Mouse (Mus musculus) liver, embryonic 13.5 days (tissue): ENCODE measurements around the gene Defb21. TPM values are rescaled to one million over a fixed set of nuclear protein-coding genes. Genes with fewer than 3 reads are reported as not detected.

Experiments used
- ATAC-seq: fragments of 200-750 bp; cut with Nextera tagmentation; 2 replicates; pipeline ENCODE4 v1.8.0; 2017; ENCODE audit warnings: low read depth, mild to moderate bottlenecking, moderate number of reproducible peaks, moderate library complexity
- DNase-seq: peaks from one replicate; pipeline ENCODE4 v3.0.0; 2022
- H3K27ac ChIP-seq: fragments of 300-500 bp; sonication (generic); 2 replicates; pipeline ENCODE4 v1.5.1; 2015; ENCODE audit warnings: moderate library complexity, mild to moderate bottlenecking, inconsistent platforms
- H3K27me3 ChIP-seq: fragments of 300-500 bp; sonication (generic); 2 replicates; pipeline ENCODE4 v1.6.1; 2015; ENCODE audit warnings: mild to moderate bottlenecking, inconsistent platforms
- H3K36me3 ChIP-seq: fragments of 300-500 bp; sonication (generic); 2 replicates; pipeline ENCODE4 v1.6.1; 2015; ENCODE audit warnings: mild to moderate bottlenecking, inconsistent platforms
- H3K4me1 ChIP-seq: fragments of 300-500 bp; sonication (generic); replicated peaks from 2 replicates; pipeline ENCODE4 v1.6.1; 2015; ENCODE audit warnings: inconsistent platforms
- H3K4me2 ChIP-seq: fragments of 300-500 bp; sonication (generic); 2 replicates; pipeline ENCODE4 v1.6.1; 2015; ENCODE audit warnings: inconsistent platforms, mild to moderate bottlenecking, moderate library complexity
- H3K4me3 ChIP-seq: fragments of 300-500 bp; sonication (generic); replicated peaks from 2 replicates; pipeline ENCODE4 v1.5.1; 2015; ENCODE audit warnings: mild to moderate bottlenecking, inconsistent platforms
- H3K9ac ChIP-seq: fragments of 300-500 bp; sonication (generic); 2 replicates; pipeline ENCODE4 v1.6.1; 2015; ENCODE audit warnings: mild to moderate bottlenecking, inconsistent platforms
- H3K9me3 ChIP-seq: fragments of 300-500 bp; sonication (generic); replicated peaks from 2 replicates; pipeline ENCODE4 v1.6.1; 2016; ENCODE audit warnings: inconsistent platforms
- whole genome bisulfite sequencing: fragments of 180-500 bp; shearing (Covaris S2); methylation state at CpG from one replicate; pipeline ENCODE4 v1.1.7; 2015; ENCODE audit not compliant: insufficient replicate concordance; 5-methylcytosine and 5-hydroxymethylcytosine counted together
- polyA plus RNA-seq: library from polyadenylated mRNA; unstranded; fragments of >200 nt; fragmentation: Nextera tagmentation; extraction: Ambion mirVana; gene quantifications from 2 replicates; pipeline ENCODE4 v1.2.1, GENCODE M21; 2015

The Defb21 gene
- not detected in 2 replicates for polyA plus RNA-seq

DNA sequence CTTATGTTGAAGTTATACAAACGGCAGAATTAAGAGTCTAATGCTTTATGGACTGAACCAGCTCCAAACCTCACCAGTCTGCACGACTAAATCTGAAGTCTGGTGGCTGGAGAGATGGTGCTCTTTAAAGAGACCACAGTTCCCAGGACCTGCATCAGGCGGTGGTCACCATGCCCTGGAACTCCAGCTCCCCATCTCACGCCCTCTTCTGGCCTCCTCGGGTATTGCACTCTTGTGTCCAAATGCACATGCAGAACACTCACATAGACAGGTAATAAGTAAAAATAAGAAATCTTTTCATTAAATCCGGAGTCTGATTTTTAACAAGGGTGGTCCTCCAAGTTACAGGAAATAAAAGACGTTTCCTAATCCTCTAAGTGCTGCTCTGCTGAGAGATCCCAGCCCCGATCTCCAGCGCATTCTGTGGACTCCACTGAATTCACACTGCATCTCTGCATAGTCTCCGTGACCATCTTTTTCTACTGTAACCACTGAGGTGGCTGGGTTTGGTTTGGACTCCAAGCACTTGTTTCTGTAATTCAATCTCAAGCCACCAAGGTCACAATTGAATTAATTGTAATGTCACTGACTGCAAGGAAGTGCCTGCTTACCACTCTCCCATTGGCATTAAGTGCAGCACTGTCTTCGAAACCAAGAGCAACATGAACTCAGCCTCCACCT lies at the start of gene Defb21:
Gene Defb21 (plus strand): TSS at position 631 of the 681 bp plus-strand sequence.
- 45% methylated on average over 11 of the region's 11 CpGs for WGBS
- no peaks in the 10 kb centered on the region for H3K27me3 ChIP-seq
- no peak within 1 kb of the TSS for H3K4me3 ChIP-seq
- ATAC-seq, result no peak
- H3K27ac ChIP-seq, result no peak within 1 kb of the TSS
- H3K9me3 ChIP-seq, result no peaks in the 10 kb centered on the region
- DNase-seq, result no peak
- H3K4me1 ChIP-seq, result no peaks in the 10 kb centered on the region
- no peak within 1 kb of the TSS for H3K4me2 ChIP-seq
- H3K9ac ChIP-seq, result no peak within 1 kb of the TSS
- no peaks in the 10 kb centered on the region for H3K36me3 ChIP-seq

DNA sequence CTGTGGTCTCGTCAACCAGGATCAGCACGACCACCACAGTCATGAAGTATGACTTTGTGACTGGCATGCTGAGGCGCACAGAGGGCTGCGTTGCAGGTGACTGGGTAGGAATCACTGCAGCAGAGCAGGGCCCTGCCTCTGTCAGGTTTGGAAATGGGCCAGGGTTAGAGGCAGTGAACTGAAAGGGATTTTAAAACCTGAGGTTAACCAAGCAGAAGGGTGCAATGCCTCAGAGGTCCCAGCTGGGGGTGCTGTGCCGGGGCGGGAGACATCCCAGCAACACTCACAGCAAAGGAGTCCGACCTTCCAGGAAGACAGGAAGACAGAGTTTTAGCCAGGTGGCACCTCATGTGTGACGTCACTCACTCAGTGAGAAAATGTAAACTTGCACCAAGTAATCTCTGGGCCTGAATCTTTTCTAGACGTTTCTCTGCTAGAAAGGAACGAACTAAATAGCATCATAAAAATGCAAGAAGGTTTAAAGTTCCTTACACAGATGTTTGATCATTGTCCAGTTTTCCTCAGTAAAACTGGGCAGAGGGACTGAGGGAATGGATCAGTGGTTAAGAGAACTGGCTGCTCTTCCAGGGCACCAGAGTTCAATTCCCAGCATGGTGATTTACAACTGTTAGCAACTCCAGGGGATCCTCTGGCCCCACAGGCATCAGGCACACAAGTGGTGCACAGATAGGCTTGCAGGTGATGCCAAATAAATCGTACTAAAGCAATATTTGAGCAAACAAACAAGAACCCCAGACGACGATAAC lies 32.4 kb upstream of the Defb21 start, which contains the start of gene Defb29:
Gene Defb29 (minus strand): TSS at position 155 of the 767 bp plus-strand sequence.
- Histone ChIP-seq H3K4me3 (no peak within 1 kb of the TSS), H3K27me3 (no peaks in the 10 kb centered on the region), H3K4me2 (no peak within 1 kb of the TSS), H3K4me1 (no peaks in the 10 kb centered on the region), H3K9ac (no peak within 1 kb of the TSS), H3K9me3 (no peaks in the 10 kb centered on the region), H3K36me3 (no peaks in the 10 kb centered on the region), H3K27ac (no peak within 1 kb of the TSS)
- DNase-seq, result no peak
- ATAC-seq, result no peak
- WGBS, result 46% methylated on average over 13 of the region's 13 CpGs

DNA sequence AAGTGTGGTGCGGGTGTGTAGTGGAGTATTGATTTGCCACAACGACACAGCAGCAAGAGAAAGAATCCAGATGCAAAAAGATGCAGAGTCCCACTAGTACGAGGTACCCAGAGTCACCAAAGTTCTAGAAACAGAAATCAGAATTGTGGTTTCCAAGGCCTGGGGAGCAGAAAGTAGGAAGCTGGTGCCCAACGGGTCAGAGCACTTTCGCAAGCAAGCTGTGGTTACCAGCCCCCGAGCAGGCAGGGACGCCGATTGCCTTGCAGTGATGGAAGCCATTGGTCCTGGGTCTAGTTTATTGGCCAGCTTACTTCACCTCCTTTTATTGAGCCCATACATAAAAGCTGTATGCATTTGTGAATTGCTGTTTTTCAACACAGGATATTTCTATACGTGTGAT lies 30.6 kb upstream of the Defb21 start:
- Histone ChIP-seq H3K27ac (no peak overlapping the region), H3K9ac (no peak overlapping the region), H3K9me3 (no peaks in the 10 kb centered on the region), H3K4me1 (no peaks in the 10 kb centered on the region), H3K27me3 (no peaks in the 10 kb centered on the region), H3K4me3 (no peak overlapping the region), H3K36me3 (no peaks in the 10 kb centered on the region), H3K4me2 (no peak overlapping the region)
- DNase-seq (no peak), ATAC-seq (no peak)
- 42% methylated on average over 9 of the region's 9 CpGs for WGBS

DNA sequence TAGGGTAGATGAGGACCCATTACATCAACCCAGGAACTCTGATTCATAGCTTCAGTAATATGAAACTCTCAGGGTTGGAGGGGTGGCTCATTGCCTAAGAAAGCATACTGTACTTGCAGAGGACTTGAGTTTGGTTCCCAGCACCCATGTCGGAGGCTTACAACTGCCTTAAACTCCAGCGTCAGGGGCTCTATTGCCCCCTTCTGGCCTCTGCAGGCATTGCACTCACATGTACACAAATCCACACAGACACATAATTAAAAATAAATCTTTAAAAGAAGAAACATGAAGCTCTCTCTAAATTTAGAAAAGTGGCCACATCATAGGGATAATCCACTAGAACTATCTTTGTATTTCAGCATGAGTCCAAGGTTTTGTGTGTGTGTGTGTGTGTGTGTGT lies 29.6 kb upstream of the Defb21 start:
- no peak for DNase-seq

GRCm38 (mm10) chr2:152543478-152543877 lies 29.1 kb upstream of the Defb21 start:
- no peak for ATAC-seq
- H3K27me3 ChIP-seq, result no peaks in the 10 kb centered on the region
- H3K36me3 ChIP-seq, result no peaks in the 10 kb centered on the region
- H3K9me3 ChIP-seq, result no peaks in the 10 kb centered on the region
- WGBS, result 66% methylated on average over 4 of the region's 4 CpGs
- no peak overlapping the region for H3K4me2 ChIP-seq
- H3K4me1 ChIP-seq, result no peaks in the 10 kb centered on the region
- no peak overlapping the region for H3K4me3 ChIP-seq
- DNase-seq, result no peak
- H3K27ac ChIP-seq, result no peak overlapping the region
- no peak overlapping the region for H3K9ac ChIP-seq

More for the DNA sequence above, 29.6 kb upstream of the Defb21 start:
- Histone ChIP-seq H3K4me3 (no peak overlapping the region), H3K4me2 (no peak overlapping the region), H3K9me3 (no peaks in the 10 kb centered on the region), H3K27ac (no peak overlapping the region), H3K27me3 (no peaks in the 10 kb centered on the region), H3K9ac (no peak overlapping the region), H3K36me3 (no peaks in the 10 kb centered on the region), H3K4me1 (no peaks in the 10 kb centered on the region)
- WGBS, result 54% methylated on average over 2 of the region's 2 CpGs
- no peak for ATAC-seq

DNA sequence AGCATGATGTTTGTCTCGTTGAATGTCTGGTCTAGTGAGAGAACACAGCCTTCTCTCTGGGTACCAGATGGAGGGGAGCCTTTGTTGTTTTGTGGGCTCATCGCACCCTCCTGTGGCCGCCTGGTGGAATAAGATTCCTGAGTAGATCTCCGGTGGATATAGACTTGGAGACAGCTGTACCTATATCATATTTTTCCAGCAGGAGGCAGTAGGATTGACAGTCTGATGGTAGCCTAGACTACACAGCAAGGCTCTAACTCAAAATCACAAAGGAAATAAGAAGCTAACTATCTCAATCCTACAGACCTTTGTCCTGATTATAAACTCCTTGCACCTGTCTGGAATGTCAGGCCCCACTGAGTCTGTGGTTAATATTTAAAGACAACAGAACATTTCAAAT lies 27.9 kb upstream of the Defb21 start:
- H3K4me2 ChIP-seq, result no peak overlapping the region
- H3K27ac ChIP-seq, result no peak overlapping the region
- no peak for DNase-seq
- WGBS, result 30% methylated on average over 4 of the region's 4 CpGs
- ATAC-seq, result no peak
- no peaks in the 10 kb centered on the region for H3K4me1 ChIP-seq
- no peaks in the 10 kb centered on the region for H3K27me3 ChIP-seq
- H3K36me3 ChIP-seq, result no peaks in the 10 kb centered on the region
- H3K9me3 ChIP-seq, result no peaks in the 10 kb centered on the region
- no peak overlapping the region for H3K4me3 ChIP-seq
- H3K9ac ChIP-seq, result no peak overlapping the region

GRCm38 (mm10) chr2:152548124-152548523 lies 24.4 kb upstream of the Defb21 start:
- no peaks in the 10 kb centered on the region for H3K36me3 ChIP-seq
- DNase-seq (no peak), ATAC-seq (no peak)
- no peak overlapping the region for H3K4me3 ChIP-seq
- H3K9ac ChIP-seq, result no peak overlapping the region
- no peaks in the 10 kb centered on the region for H3K9me3 ChIP-seq
- WGBS, result 58% methylated on average over 5 of the region's 5 CpGs
- H3K27ac ChIP-seq, result no peak overlapping the region
- no peak overlapping the region for H3K4me2 ChIP-seq
- H3K27me3 ChIP-seq, result 0 out of 2 replicates have a peak, but pooled peaks cover 3% of the 10 kb centered on the region
- no peaks in the 10 kb centered on the region for H3K4me1 ChIP-seq

DNA sequence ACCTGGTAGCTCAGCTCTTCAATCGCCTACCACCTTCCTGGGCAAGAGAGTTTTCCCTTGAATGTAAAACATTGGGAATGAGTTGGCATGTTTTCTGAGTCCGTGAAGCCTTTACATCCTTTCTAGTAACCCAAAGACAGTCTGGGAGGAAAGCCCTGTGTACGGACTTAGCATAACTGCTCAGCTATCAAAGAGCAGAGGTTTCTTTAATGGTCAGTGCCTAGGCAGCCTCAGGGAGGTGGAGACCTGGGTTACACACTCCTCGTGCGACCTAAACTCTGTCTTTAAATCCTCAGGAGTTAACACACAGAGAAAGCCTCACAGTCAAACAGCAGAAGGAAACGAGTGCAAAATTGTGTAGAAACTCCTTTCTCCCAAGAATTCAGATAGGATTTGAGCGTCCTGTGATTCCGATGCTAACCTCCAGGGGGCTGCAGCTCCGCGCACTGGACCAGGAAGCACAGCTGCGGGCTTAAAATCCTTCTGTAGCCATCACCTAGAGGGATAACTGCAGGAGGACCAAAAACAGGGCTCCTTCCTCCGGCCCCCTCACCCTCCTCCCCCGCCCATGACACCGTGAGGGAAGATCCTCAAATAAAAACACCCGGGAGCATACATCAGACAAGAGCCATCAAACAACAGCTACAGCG lies 18.6 kb upstream of the Defb21 start:
- no peaks in the 10 kb centered on the region for H3K9me3 ChIP-seq
- no peak for ATAC-seq
- WGBS, result 13% methylated on average over 16 of the region's 16 CpGs
- H3K4me1 ChIP-seq, result no peaks in the 10 kb centered on the region
- no peak overlapping the region for H3K4me2 ChIP-seq
- H3K9ac ChIP-seq, result no peak overlapping the region
- H3K27ac ChIP-seq, result no peak overlapping the region
- no peak overlapping the region for H3K4me3 ChIP-seq
- no peaks in the 10 kb centered on the region for H3K36me3 ChIP-seq
- peak; percentile 3 for DNase-seq
- H3K27me3 ChIP-seq, result 0 out of 2 replicates have a peak, but pooled peaks cover 3% of the 10 kb centered on the region

DNA sequence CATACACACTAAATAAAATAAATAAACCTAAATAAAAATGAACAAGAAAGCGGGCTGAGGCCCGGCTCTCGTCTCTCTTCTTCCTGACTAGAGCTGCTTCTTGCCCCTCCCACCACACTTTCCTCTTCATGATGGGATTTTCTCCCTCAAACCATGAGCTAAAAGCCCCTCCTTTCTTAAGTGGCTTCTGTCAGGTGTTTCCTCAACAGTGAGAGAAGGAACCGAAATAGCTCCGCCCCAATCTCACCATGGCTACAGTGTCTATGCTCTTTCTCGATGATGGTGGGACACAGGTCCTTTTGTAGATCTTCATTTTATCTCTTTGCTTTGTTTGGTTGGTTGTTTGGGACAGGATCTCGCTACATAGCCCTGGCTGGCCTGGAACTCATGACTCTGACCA lies 15.9 kb upstream of the Defb21 start:
- no peaks in the 10 kb centered on the region for H3K36me3 ChIP-seq
- H3K9ac ChIP-seq, result no peak overlapping the region
- no peak overlapping the region for H3K4me3 ChIP-seq
- DNase-seq (no peak), ATAC-seq (no peak)
- 0 out of 2 replicates have a peak, but pooled peaks cover 3% of the 10 kb centered on the region for H3K27me3 ChIP-seq
- no peaks in the 10 kb centered on the region for H3K4me1 ChIP-seq
- 60% methylated on average over 7 of the region's 7 CpGs for WGBS
- H3K9me3 ChIP-seq, result no peaks in the 10 kb centered on the region
- no peak overlapping the region for H3K27ac ChIP-seq
- H3K4me2 ChIP-seq, result no peak overlapping the region

- 70% methylated on average over 5 of the region's 5 CpGs for WGBS
- ATAC-seq, result no peak
Measured at GRCm38 (mm10) chr2:152569038-152569437, 3.5 kb upstream of the Defb21 start, which contains the start of gene Gm17416. Gene Gm17416 (plus strand): TSS chr2:152569338.

DNA sequence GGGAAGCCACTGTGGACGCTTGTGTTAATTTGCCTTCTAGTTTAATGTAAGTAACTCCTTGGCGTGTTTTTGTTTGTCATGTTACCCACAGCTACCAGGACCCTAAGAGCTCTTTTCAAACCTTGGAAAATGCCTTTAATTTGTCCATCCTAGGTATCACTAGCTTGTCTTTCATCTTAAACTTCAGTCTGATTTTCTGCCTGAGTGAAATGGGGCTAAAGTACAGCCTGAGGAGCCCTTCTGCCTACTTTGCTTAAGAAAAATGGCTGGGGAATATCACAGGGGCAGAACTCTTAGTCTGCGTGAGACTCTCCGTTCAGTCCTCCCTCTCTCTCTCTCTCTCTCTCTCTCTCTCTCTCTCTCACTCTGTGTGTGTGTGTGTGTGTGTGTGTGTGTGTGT lies 2.7 kb upstream of the Defb21 start:
- Histone ChIP-seq H3K36me3 (no peaks in the 10 kb centered on the region), H3K4me1 (no peaks in the 10 kb centered on the region), H3K9me3 (no peaks in the 10 kb centered on the region), H3K27ac (no peak overlapping the region), H3K4me3 (no peak overlapping the region), H3K4me2 (no peak overlapping the region), H3K9ac (no peak overlapping the region), H3K27me3 (no peaks in the 10 kb centered on the region)
- WGBS, result 60% methylated on average over 4 of the region's 4 CpGs
- ATAC-seq, result no peak
- no peak for DNase-seq

More at GRCm38 (mm10) chr2:152569038-152569437, 3.5 kb upstream of the Defb21 start, which contains the start of gene Gm17416:
- H3K4me2 ChIP-seq, result no peak within 1 kb of the TSS
- H3K9ac ChIP-seq, result no peak within 1 kb of the TSS
- H3K27ac ChIP-seq, result no peak within 1 kb of the TSS
- H3K27me3 ChIP-seq, result no peaks in the 10 kb centered on the region
- no peaks in the 10 kb centered on the region for H3K36me3 ChIP-seq
- DNase-seq, result no peak
- H3K9me3 ChIP-seq, result no peaks in the 10 kb centered on the region
- H3K4me3 ChIP-seq, result no peak within 1 kb of the TSS
- no peaks in the 10 kb centered on the region for H3K4me1 ChIP-seq
